Comparison of ENCODE assay signal across 18 mouse cellular contexts in genomic region chr3:149182095-149182494, GRCm38 (mm10).
DNase-seq lines count a peak whose midpoint lies in the region; ATAC-seq and TF ChIP-seq lines count a peak whose summit lies in the region.
"Had no signal": no experiment of that assay in that cellular context is flagged by ENCODE, and none has a peak within 500 bp of the region (broad histone marks: within the 10 kb centered on the region; RNA-seq: fewer than 3 reads in every experiment).

No protein-coding gene starts in this region.

- DNase-seq in kidney, adult 2 months: peak; percentile 72
- DNase-seq in kidney, adult 11 months: no peak
- no peak for DNase-seq in kidney, adult 18-20 months
- no peak for DNase-seq in hindbrain, embryonic 14.5 days (ENCODE audit: low spot score)
- DNase-seq: adrenal gland, postnatal 10 days; cerebellum, adult 11 months; cerebellum, adult 8-10 months; cerebellum, postnatal 14 days; gastrocnemius, postnatal 36 days; heart, adult 2 months; heart, postnatal 14 days had no signal

- H3K36me3 ChIP-seq in kidney, adult 2 months (ENCODE audit: control insufficient read depth, insufficient read depth, low read length): no peaks in the 10 kb centered on the region
- no peaks in the 10 kb centered on the region for H3K36me3 ChIP-seq in kidney, embryonic 15.5 days
- no peaks in the 10 kb centered on the region for H3K36me3 ChIP-seq in intestine, embryonic 15.5 days
- no peaks in the 10 kb centered on the region for H3K36me3 ChIP-seq in kidney, embryonic 16.5 days (ENCODE audit: insufficient read depth, low read length)
- no peaks in the 10 kb centered on the region for H3K36me3 ChIP-seq in hindbrain, embryonic 14.5 days (replicated peaks; ENCODE audit: control insufficient read depth, insufficient read depth)
- H3K36me3 ChIP-seq: embryonic facial prominence, embryonic 12.5 days; forebrain, embryonic 15.5 days; heart, embryonic 15.5 days had no signal

- ATAC-seq in kidney, embryonic 15.5 days (replicated peaks; ENCODE audit: low FRiP score): no peak
- peak; percentile 46 for ATAC-seq in intestine, embryonic 15.5 days
- 0 out of 2 replicates have a peak, but pooled peaks have one; percentile 15 for ATAC-seq in kidney, embryonic 16.5 days (ENCODE audit: low FRiP score, low TSS enrichment)
- no peak for ATAC-seq in hindbrain, embryonic 14.5 days (ENCODE audit: low FRiP score)
- ATAC-seq: forebrain, embryonic 15.5 days had no signal

- 50% methylated on average over 5 of the region's 5 CpGs for WGBS in kidney, adult 2 months
- 55% methylated on average over 5 of the region's 5 CpGs for WGBS in kidney, embryonic 15.5 days
- WGBS in intestine, embryonic 15.5 days: 69% methylated on average over 5 of the region's 5 CpGs
- WGBS in kidney, embryonic 16.5 days: 66% methylated on average over 5 of the region's 5 CpGs
- 83% methylated on average over 5 of the region's 5 CpGs for WGBS in hindbrain, embryonic 14.5 days

- peaks cover 14% of the 10 kb centered on the region; the same call in 1 of the 2 replicates for H3K4me1 ChIP-seq in kidney, adult 2 months (ENCODE audit: control insufficient read depth, insufficient read depth, low read length)
- H3K4me1 ChIP-seq in kidney, embryonic 15.5 days: peaks cover 15% of the 10 kb centered on the region
- H3K4me1 ChIP-seq in intestine, embryonic 15.5 days (replicated peaks): peaks cover 3% of the 10 kb centered on the region; the same call in 1 of the 2 replicates
- H3K4me1 ChIP-seq in kidney, embryonic 16.5 days (ENCODE audit: insufficient read depth, low read length): peaks cover 17% of the 10 kb centered on the region
- H3K4me1 ChIP-seq in hindbrain, embryonic 14.5 days (replicated peaks; ENCODE audit: control insufficient read depth, insufficient read depth, low read length): peaks cover 6% of the 10 kb centered on the region; the same call in 1 of the 2 replicates

- no peak overlapping the region for H3K4me3 ChIP-seq in kidney, adult 2 months (ENCODE audit: insufficient read depth, low read depth, low read length)
- no peak overlapping the region for H3K4me3 ChIP-seq in kidney, embryonic 15.5 days (replicated peaks)
- no peak overlapping the region for H3K4me3 ChIP-seq in intestine, embryonic 15.5 days (replicated peaks)
- no peak overlapping the region for H3K4me3 ChIP-seq in kidney, embryonic 16.5 days (ENCODE audit: low read length)
- H3K4me3 ChIP-seq in hindbrain, embryonic 14.5 days (replicated peaks; ENCODE audit: low read length): no peak overlapping the region
- H3K4me3 ChIP-seq: embryonic facial prominence, embryonic 12.5 days; forebrain, embryonic 15.5 days; heart, adult 2 months; heart, embryonic 15.5 days had no signal

- TF ChIP-seq POLR2A in kidney, adult 2 months (IDR thresholded peaks at IDR 0.05; ENCODE audit: low read depth, low read length): no peak

- no peaks in the 10 kb centered on the region for H3K27me3 ChIP-seq in kidney, adult 2 months (replicated peaks; ENCODE audit: control insufficient read depth, insufficient read depth, low read length)
- 0 out of 2 replicates have a peak, but pooled peaks cover 3% of the 10 kb centered on the region for H3K27me3 ChIP-seq in kidney, embryonic 15.5 days
- no peaks in the 10 kb centered on the region for H3K27me3 ChIP-seq in intestine, embryonic 15.5 days (replicated peaks)
- H3K27me3 ChIP-seq in kidney, embryonic 16.5 days (ENCODE audit: insufficient read depth, low read length): no peaks in the 10 kb centered on the region
- no peaks in the 10 kb centered on the region for H3K27me3 ChIP-seq in hindbrain, embryonic 14.5 days (ENCODE audit: control insufficient read depth, insufficient read depth, low read length)
- H3K27me3 ChIP-seq: embryonic facial prominence, embryonic 12.5 days; heart, embryonic 15.5 days had no signal

- H3K9ac ChIP-seq in kidney, embryonic 15.5 days: no peak overlapping the region
- H3K9ac ChIP-seq in intestine, embryonic 15.5 days: no peak overlapping the region
- no peak overlapping the region for H3K9ac ChIP-seq in kidney, embryonic 16.5 days (replicated peaks; ENCODE audit: low read length)
- no peak overlapping the region for H3K9ac ChIP-seq in hindbrain, embryonic 14.5 days
- H3K9ac ChIP-seq: embryonic facial prominence, embryonic 12.5 days; forebrain, embryonic 15.5 days; heart, embryonic 15.5 days had no signal

- H3K27ac ChIP-seq in kidney, adult 2 months (ENCODE audit: insufficient read depth, low read depth, low read length): peak overlapping the region; percentile 76
- H3K27ac ChIP-seq in kidney, embryonic 15.5 days: 0 out of 2 replicates have a peak overlapping the region, but pooled peaks have one; percentile 58
- peak overlapping the region; percentile 63; the same call in 1 of the 2 replicates for H3K27ac ChIP-seq in intestine, embryonic 15.5 days
- H3K27ac ChIP-seq in kidney, embryonic 16.5 days (ENCODE audit: low read length): peak overlapping the region; percentile 32; the same call in 1 of the 2 replicates
- H3K27ac ChIP-seq in hindbrain, embryonic 14.5 days: no peak overlapping the region
- H3K27ac ChIP-seq: embryonic facial prominence, embryonic 12.5 days; forebrain, embryonic 15.5 days; heart, adult 2 months; heart, embryonic 15.5 days had no signal

- no peaks in the 10 kb centered on the region for H3K9me3 ChIP-seq in kidney, embryonic 15.5 days (replicated peaks)
- H3K9me3 ChIP-seq in intestine, embryonic 15.5 days: no peaks in the 10 kb centered on the region
- no peaks in the 10 kb centered on the region for H3K9me3 ChIP-seq in kidney, embryonic 16.5 days (ENCODE audit: low read length)
- no peaks in the 10 kb centered on the region for H3K9me3 ChIP-seq in hindbrain, embryonic 14.5 days (ENCODE audit: control insufficient read depth, low read length)
- H3K9me3 ChIP-seq: embryonic facial prominence, embryonic 12.5 days; forebrain, embryonic 15.5 days; heart, embryonic 15.5 days had no signal

- TF ChIP-seq CTCF in kidney, adult 2 months (conservative IDR thresholded peaks at IDR 0.05; ENCODE audit: insufficient read depth, insufficient read length, low read depth, low read length): no peak

- no peak overlapping the region for H3K4me2 ChIP-seq in kidney, embryonic 15.5 days
- H3K4me2 ChIP-seq in intestine, embryonic 15.5 days (replicated peaks): peak overlapping the region; percentile 24
- 0 out of 2 replicates have a peak overlapping the region, but pooled peaks have one; percentile 2 for H3K4me2 ChIP-seq in kidney, embryonic 16.5 days (replicated peaks; ENCODE audit: low read depth, low read length)
- no peak overlapping the region for H3K4me2 ChIP-seq in hindbrain, embryonic 14.5 days (replicated peaks)
- H3K4me2 ChIP-seq: embryonic facial prominence, embryonic 12.5 days; forebrain, embryonic 15.5 days; heart, embryonic 11.5 days; heart, embryonic 15.5 days had no signal

Comparison
In these comparisons a context has a peak if more than half of its experiments do, and no peak if none do; other contexts are left out.
1. ATAC-seq: peak in intestine, embryonic 15.5 days (single experiment) and kidney, embryonic 16.5 days (single experiment); none in kidney, embryonic 15.5 days (single experiment) and hindbrain, embryonic 14.5 days (single experiment).
2. H3K4me2 ChIP-seq: peak in intestine, embryonic 15.5 days (single experiment) and kidney, embryonic 16.5 days (single experiment); none in kidney, embryonic 15.5 days (single experiment) and hindbrain, embryonic 14.5 days (single experiment).